Mouse (Mus musculus) cerebellum, postnatal 10 days (tissue): ENCODE data around the gene Spink8.
"Not testable (repeated sequence)": the region's sequence is repeated elsewhere in the genome, so short reads cannot be mapped to it uniquely, and the experiment has no call there.

Experiments used
- DNase-seq, 2 experiments: peaks; one replicate each; pipeline ENCODE4 v3.0.0; 2021; ENCODE audit warnings: mixed read lengths in 2 of 2

Gene Spink8

DNA sequence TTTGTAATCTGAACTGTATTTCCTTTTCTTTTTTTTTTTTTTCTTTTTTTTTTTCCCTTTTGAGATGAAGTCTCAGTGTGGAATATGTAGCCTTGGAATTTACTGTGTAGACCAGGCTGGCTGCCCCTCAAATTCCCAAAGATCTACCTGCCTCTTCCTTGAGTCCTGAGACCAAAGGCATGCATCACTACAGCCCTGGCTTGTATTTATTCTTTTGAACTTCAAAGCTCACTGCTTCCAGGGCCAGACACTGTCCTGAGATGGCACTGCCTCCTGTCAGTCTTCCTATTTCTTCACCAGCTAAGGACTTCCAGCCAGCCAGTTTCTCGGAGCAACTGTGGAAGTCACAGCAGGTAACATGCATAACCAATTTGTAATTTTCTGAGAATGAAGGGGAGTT, at the start of gene Spink8:
Gene Spink8, plus strand, starts transcription at position 301 of the 400 bp plus-strand sequence.
- DNase-seq: no peak

DNA sequence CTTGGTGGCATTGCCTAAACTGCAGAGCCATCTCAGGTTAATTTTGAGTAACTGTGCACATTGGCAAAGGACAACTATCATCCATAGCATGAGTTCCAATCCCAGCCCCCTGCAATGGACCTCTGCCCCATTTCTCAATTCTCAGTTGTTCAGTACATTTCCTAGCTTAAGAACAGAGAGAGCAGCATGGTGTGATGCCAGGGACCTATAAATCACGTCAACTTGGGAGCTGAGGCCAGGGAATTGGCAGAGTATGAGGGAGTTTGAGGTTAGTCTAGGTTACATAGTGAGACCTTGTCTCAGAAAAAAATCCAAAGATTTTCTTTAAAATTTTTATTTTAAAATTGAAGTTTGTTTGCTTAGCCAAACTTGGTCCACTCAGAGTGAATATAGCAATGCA, 45.2 kb upstream of the Spink8 start:
- not testable (repeated sequence) for DNase-seq

DNA sequence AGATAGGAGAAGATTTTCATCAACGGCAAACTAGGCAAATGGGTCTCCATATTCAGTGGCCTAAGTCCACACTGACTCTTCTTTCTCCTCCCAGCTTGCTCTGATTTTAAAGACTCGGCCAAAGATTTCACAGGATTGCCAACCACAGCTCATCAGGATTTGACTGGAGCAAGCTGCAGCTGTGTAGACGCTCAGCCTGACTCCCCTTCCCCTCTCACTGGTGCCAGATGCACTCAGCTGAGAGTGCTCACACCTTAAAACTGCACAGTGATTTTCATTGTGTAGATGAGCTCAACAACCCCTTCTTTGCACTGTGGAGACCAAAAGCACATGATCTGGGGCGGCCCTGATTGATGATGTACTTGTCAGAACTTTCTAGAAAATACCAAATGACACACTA, 21.5 kb upstream of the Spink8 start, which contains the start of gene Fbxw27:
Gene Fbxw27, minus strand, starts transcription at position 101 of the 400 bp plus-strand sequence.
- not testable (repeated sequence) for DNase-seq

DNA sequence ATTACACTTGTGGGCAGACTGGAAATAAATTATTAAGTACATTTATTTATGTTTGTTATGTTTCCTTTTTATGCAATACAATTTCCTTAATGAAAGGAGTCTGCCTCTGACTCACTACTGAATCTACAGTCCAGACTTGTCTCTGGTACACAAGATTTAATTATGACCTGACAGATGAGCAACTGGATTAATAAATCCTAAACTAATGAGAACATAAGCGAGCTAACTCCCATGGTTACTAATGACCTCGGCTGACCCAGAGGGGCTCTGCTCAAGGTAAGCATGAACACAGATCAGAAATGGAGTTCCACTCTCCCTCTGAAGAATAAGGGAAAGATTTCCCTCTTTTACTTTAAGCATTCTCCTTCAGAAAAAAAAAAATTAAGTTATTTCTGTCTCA, 16.9 kb upstream of the Spink8 start:
- DNase-seq: no peak

DNA sequence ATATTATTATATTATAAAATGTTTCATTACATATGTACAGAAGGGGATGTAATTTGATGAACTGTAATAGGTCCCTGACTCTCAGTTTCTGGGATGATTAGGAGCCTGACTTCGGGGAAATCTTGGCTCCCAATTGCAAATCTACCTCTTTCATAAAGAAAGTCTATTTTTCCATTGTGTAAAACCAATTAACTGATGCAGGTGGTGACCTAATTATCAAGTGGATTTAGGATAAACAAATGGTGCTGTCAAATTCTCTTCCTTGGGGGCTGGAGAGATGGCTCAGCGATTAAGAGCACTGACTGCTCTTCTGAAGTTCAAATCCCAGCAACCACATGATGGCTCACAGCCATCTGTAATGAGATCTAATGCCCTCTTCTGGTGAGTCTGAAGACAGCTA, 16.3 kb upstream of the Spink8 start:
- DNase-seq: no peak

DNA sequence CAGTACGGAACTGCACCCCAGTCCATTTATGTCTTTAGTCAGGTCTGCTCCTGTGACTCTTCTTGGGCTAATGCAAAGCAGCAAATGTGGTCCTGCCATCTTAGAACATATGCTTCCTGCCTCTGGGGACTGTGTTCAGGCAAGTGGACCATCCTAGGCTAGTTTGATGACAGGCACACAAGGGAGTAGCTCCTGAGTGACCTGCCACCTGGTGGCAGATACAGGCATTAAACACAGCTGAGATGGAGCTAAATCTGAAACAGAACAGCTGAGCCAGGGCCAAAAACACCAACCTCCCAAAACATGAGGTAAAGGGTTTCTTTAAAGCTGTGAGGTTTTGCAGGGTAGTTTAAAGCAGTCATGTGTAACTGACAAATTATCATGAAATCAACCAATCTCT, 14.0 kb upstream of the Spink8 start:
- peak; percentile 30 to 31 for DNase-seq

DNA sequence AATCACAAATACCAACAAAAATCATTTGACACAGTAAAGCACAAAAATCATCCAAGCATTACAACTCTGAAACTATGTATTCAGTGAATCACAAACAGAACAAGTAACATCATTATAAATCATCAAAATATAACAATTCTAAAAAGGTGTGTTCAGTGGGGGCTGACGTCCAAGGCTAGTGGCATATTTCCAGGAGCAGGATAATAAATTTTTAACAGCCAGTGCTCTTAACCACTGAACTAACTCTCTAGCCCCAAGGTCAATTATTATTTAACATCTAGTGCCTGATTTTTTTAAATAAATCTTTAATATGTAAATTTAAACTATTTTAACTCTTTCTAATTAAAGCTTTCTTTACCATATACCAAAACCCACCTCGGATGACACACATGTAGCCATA, 6.5 kb upstream of the Spink8 start:
- not testable (repeated sequence) for DNase-seq

DNA sequence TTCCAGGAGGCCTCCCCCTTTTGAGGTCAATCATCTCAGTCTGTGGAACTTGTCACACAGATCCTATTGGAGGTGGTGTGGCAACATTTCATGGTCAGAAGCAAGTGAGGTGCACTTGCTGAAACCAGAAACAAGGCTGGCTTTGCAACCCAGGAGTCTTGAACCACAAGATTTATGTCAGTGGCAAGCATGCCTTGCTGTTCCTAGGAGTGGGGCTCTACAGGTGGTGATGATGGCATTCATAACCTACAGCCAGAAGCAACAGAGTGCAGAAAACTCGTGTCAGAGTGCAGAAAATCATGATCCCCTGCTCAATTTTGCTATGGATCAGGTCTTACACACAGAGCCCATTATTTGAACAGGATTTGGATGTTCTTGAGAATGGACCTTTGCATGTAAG, 5.8 kb upstream of the Spink8 start:
- no peak for DNase-seq

DNA sequence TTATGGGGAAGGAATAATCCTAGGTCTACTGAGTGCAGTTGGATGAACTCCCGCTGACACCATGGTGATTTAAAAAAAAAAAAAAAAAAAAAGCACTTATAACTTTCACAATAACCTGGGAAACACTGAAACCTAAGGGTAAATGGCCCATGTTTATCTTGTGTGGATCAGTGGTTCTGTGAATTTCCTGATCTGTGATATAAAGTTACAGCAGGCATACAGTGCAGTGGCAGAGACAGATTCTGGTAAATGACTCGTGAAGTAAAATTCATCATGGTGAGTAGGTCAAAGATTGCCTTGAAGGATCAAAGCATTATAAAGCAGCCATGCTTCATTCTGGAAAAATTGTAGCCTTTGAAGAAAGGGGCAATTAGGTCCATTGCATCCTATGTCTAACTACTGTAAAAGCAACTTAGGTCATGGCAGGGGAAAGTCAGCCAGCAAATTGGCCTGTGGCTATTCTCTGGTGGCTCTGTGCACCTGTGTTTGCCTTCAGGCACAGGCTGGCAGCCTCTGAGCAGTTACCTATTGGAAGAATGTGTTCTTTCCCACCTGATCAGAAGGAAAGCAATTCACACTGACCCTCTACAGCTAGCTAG, 5.3 kb upstream of the Spink8 start:
- DNase-seq: no peak

DNA sequence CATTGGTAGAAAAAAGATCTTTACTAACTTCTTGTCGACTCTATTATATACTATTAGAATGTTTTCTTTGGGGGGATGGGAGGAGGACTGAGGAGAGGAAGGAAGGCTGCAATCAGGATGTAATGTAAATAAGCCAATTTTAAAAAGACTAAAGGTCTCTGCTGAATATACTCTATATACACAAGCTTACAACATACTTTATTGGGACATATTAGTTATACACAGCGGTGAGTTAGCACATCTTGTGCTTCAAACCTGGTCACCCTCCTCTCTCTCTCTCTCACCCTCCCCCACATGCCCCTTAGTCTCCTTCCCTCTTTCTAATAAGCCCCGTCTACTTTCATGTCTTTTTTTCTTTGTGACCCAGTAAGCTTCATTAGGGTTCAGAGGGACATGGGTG, 4.2 kb upstream of the Spink8 start:
- no peak for DNase-seq

DNA sequence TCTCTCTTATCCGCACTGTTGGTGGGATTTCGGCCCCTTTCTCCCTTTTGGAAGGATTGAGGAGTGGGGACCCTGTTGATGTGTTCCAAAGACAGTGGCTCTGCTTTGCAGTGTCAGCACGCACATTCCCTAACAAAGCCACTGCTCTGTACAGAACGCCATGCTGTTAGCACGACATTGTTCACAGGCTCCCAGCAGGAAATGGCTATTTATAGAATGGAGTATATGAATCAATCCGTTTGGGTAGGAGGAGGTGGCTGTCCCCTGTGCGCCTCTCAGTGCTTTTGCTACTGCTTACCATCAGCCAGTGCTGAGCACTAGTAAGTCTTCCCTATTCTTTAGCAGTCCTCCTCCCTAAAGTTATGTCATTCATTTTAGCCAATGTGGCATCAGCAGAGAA, 1.3 kb downstream of the Spink8 start:
- peak; percentile 7 to 25 for DNase-seq

DNA sequence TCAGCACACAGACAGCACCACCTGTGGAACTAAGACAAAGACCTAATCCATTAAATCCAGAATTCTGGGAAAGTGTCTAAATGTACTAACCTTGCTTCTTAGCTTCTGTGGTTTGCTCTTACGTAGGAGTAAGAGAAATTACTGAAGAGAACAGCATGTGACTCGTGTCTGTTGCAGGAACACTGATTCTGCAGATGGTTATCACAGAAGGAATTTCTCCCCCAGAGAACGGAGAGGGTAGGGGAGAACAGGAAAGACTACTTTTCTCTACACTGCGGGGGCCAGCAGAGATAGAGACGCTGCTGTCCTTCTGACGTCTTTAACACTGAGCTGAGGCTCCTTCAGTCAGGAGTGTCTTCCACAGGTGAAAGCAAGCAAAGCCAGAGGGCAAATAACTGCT, 4.3 kb downstream of the Spink8 start:
- no peak for DNase-seq

DNA sequence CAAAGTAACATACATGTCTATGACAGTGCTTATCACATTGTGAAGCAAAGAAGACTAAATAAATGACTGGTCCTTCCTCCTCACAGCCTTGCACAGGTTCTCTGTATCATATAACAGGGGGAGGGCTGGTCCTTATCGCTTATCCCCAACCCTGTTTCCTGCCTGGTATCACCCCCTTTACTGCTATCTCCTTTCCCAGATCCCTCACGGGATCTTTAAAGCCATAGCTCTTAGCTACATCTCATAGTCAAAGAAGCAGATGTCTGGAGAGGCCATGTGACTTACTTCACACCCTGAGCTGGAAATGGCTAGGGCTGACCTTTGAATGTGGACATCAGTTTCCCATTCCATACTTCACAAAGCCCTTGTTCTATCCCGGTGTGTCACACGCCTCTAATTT, 13.7 kb downstream of the Spink8 start:
- DNase-seq: no peak

DNA sequence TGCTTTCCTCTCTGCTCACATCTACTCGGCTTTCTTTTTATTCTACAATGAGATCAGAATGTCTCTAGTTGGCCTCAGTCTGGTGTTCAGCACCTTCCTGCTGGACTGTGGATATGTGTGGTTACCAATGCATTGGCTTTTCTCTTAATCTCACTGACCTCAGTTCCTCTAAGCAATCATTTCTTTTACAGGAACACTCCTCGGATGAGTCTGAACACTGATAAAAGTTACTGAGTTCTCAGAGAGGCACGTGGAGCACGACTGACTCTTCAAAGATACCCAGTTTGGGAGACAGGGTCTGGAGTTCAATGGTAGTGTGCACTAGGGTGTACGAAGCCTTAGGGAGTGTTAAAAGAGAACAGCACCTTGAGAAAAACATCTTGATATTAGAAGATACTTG, 14.1 kb downstream of the Spink8 start:
- DNase-seq: no peak

DNA sequence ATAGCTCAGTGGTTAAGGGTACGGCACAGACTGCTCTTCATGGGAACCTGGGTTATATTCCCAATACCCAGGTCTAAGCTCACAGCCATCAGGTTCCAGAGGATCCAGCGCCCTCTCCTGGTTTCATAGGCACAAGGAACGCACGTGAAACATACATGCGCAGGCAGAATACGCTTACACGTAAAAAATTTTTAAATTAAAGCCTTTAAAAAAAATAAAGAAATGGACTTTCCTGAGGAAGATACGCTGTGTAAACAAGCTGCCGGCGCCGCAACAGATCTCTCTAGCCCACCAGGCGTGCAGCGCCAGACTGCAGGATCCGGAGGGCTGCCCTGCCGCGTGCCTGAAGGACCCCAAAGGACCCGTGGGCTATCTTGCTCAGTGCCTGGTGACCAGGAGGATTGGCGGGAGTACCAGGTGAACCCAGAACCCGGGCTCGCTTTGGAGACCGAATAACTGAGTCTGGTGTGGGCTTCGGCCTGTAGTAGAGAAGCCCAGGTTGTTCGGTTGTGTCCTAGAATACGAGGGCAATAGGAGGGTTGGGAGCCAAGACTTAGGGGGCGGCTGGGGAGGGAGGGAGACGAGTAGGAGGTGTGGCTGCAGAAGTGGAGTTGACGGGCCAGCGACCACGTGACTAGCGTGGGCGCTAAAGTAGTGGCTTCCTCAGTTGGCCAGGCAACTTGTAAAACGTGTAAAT, 20.5 kb downstream of the Spink8 start, which contains the start of gene Nme6:
Gene Nme6, plus strand, starts transcription at position 359 of the 697 bp plus-strand sequence.
- DNase-seq: peak; percentile 88 to 92

DNA sequence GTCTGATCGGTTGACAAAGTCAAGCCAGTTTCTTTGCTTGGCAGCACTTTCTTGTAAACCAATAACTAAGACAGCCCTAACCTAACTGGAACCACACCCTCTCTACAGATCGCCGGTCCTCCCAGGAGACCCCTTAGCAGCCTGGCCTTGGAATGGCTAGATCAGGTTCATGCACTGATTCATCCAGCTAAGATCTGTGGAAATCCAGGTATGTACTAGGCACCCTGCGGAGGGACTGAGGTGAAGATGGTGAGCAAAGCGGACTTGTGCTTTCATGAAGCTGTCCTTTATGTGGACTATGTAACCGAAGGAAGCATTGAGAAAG, 21.0 kb downstream of the Spink8 start:
- DNase-seq: no peak

DNA sequence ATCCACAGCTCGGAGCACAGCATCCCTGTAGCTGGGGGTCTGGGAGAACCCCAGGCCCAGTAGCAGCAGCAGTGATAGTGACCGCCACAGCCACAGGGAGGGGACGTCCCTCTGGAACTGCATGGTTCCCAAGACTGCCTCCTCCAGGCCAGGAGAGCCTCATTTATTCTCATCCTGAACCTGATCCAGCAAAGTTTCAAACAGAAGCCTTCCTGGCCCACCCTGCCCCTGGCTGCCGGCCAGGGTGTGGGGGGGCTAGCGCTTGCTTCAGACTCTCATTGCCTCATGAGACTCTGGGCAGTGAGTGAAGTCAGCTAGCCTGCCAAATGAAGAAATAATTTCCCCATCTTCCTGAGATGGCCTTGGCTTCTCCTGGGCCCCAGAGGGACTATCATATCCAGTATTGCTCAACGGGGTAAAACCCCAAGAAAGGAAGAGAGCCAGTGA, 37.3 kb downstream of the Spink8 start, which contains the start of gene Camp:
Gene Camp, minus strand, starts transcription at position 306 of the 447 bp plus-strand sequence.
- peak; percentile 40 for DNase-seq

DNA sequence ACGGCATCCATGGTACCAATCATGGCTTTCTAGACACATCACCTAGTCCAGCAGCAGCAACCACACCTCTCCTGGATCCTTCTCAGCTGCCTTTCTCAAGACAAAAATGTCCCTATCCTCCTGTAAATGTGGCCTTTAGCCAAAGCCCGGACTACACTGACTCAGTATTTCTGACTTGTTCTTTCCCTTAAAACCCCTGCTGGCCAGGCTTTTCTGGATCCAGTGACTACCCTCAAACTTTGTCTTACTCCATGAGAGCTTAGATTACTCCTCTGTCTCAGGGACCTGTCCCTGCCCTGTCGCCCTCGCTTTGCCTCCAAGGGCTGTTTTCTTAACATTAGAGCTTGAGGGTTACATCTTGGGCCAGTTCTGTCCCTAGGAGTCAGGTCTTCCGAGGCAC, 38.0 kb downstream of the Spink8 start:
- no peak for DNase-seq

DNA sequence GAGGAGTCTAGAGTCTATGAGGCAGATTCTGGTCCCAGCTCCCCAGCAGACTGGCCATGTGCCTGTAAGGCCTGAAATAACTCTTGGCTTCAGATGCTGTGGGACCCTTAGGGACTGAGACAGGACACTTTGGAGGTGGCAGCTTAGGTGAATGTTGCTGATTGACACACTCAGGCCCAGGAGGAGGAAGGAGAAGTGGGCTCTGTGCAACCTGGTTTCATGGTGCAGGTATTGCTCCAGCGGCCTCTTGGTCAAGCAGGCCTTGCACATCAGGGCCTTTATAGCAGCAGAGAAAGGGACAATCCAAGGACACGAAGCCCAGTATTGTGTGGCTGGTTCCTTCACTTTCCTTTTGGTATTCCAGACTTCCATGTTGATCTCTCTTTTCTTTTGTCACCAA, 42.3 kb downstream of the Spink8 start:
- no peak for DNase-seq

DNA sequence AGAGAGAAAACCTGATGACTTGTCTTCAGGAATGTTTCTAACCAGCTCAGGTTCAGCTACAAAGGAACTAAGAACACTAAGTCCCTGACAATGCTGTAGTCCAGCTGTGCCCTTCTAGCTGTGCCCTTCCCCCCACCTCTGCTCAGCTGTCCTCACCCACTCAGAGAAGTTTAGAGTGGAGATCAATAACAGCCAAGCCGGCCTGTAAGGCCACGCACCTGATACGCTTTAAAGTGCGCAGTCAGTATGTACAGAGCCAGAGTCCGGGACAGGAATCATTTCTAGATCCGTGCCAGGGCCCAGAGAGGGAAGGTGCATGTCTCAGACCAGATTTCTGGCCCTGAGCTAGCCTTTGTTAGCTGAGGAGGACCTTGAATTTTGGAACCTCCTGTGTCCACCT, 43.9 kb downstream of the Spink8 start:
- DNase-seq: no peak

DNA sequence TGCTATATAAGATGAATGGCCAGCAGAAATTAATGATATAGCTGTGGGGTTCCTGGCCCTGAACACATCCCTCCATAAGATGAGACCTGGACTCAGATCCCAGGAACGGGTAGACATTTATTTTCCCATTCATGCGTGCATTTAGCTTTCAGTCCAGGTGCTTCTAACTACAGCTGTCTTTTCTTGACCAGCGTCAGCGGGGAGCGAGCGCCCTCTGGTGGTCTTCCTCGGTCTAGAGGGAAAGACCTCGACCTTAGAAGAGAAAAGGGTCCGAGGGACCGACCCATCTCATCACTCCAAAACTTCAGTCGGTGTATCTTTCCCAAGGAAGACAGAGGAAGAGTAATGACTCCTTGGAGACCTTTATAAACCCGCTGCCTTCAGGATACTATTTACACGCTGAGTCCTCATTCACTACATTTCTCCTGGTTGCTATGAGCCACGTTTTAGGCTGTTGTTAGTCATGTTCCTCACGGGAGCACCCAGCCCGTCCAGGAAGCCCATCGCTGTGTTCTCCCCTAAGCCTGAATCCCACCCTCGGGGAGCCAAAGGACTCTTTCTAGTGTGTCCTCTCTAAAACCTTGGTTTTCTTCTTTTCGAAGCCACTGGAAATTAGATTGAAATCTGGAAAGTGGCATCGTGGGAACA, 50.4 kb downstream of the Spink8 start:
- peak; percentile 93 to 96 for DNase-seq

DNA sequence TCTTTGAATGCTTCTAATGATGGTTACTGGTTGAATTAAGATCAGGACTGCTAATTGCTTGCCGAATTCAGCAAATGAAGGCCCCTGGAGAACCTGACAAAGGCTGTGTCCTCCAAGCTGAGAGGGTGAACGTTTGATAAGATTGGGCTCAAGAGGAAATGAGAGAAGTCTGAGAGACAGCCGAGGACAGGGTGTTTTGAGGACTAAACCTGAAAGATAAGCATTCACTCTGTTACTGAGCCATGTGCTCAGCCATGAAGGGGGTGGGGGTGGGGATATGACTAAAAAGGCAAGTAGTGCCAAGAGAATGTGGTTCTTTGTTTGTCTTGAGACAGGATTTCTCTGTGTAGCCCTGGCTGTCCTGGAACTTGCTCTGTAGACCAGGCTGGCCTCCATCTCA, 51.0 kb downstream of the Spink8 start:
- DNase-seq: no peak

DNA sequence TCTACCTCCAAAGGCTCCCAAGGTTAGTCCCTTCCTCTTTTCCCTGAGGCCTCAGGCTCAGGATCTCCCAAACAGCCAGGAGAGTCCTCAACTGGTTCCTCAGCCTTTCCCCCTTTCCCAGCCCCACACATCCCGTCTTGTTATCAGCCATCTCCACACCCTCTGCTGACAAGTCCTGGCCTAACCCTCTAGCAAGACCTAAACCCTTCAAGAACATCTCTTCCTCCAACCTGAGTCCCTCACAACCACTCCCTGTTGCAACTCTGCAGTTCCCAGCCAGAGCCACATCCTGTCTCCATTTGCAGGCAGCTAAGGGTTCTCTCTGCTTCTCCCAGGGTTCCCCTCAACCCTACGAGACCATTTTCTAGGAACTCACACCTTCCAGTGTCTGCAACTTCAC, 54.1 kb downstream of the Spink8 start:
- no peak for DNase-seq

DNA sequence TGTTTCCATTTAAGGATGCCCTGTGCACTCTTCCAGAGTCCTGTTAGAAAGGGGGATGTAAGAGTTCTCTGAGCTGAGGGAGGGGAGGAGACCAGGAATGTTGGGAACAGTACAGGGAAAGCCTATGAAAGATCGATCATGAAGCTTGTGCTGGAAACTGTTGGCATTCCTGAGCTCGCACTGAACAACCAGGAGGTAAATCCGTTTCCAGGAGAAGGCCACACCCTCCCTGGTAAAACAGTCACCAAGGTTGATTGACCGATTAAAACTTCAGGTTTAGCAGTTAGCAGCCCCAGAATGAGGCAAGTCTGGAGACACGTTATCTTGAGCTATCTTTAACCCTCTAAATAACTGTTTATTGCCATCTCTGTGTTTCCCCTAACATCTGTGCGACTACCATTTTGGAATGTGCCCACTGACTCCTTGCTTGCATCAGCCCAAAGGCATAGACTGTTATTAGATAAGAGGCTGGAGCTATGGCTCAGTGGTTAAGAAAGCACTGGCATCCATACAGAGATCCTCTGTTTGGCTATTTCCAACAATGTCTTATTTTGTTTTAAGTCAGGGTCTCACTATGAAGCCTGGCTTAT, 59.0 kb downstream of the Spink8 start:
- DNase-seq: no peak
